Mouse (Mus musculus) thymus, postnatal 0 days (tissue): ENCODE data around the gene Pon2. TPM values are rescaled to one million over a fixed set of nuclear protein-coding genes. Genes with fewer than 3 reads are reported as not detected.
"Not testable (repeated sequence)": the region's sequence is repeated elsewhere in the genome, so short reads cannot be mapped to it uniquely, and the experiment has no call there.

Experiments used
- DNase-seq: peaks from one replicate; pipeline ENCODE4 v3.0.0-alpha.2; 2015; ENCODE audit warnings: low spot score
- polyA plus RNA-seq: library from polyadenylated mRNA; unstranded; fragments of >200 nt; fragmentation: Nextera tagmentation; extraction: Ambion mirVana; gene quantifications from 2 replicates; pipeline ENCODE4 v1.2.1, GENCODE M21; 2015

Gene Pon2
- 26.6 and 36.8 TPM in 2 replicates for polyA plus RNA-seq

GRCm38 (mm10) chr6:5298092-5298554 lies at the start of gene Pon2:
TSS of gene Pon2 (minus strand) at chr6:5298455.
- DNase-seq = peak; percentile 88

GRCm38 (mm10) chr6:5344255-5344654 lies 46.0 kb upstream of the Pon2 start:
- no peak for DNase-seq

- not testable (repeated sequence) for DNase-seq
Measured at GRCm38 (mm10) chr6:5339283-5339682, 41.0 kb upstream of the Pon2 start.

GRCm38 (mm10) chr6:5338781-5339180 lies 40.5 kb upstream of the Pon2 start:
- not testable (repeated sequence) for DNase-seq

- DNase-seq = not testable (repeated sequence)
Measured at GRCm38 (mm10) chr6:5336016-5336415, 37.8 kb upstream of the Pon2 start.

- DNase-seq = no peak
Measured at GRCm38 (mm10) chr6:5334021-5334420, 35.8 kb upstream of the Pon2 start.

GRCm38 (mm10) chr6:5332560-5333150 lies 34.4 kb upstream of the Pon2 start:
- DNase-seq = no peak

- no peak for DNase-seq
Measured at GRCm38 (mm10) chr6:5325122-5325521, 26.9 kb upstream of the Pon2 start.

- DNase-seq = not testable (repeated sequence)
Measured at GRCm38 (mm10) chr6:5324101-5324500, 25.8 kb upstream of the Pon2 start.

GRCm38 (mm10) chr6:5316630-5317029 lies 18.4 kb upstream of the Pon2 start:
- DNase-seq = no peak

- DNase-seq = no peak
Measured at GRCm38 (mm10) chr6:5315053-5315759, 17.0 kb upstream of the Pon2 start.

- no peak for DNase-seq
Measured at GRCm38 (mm10) chr6:5313951-5314590, 15.8 kb upstream of the Pon2 start.

- no peak for DNase-seq
Measured at GRCm38 (mm10) chr6:5310491-5310890, 12.2 kb upstream of the Pon2 start.

GRCm38 (mm10) chr6:5309595-5310197 lies 11.4 kb upstream of the Pon2 start:
- no peak for DNase-seq

- DNase-seq = no peak
Measured at GRCm38 (mm10) chr6:5305926-5306325, 7.7 kb upstream of the Pon2 start.

GRCm38 (mm10) chr6:5304956-5305355 lies 6.7 kb upstream of the Pon2 start:
- DNase-seq = no peak

GRCm38 (mm10) chr6:5300629-5301028 lies 2.4 kb upstream of the Pon2 start:
- DNase-seq = no peak

- DNase-seq = no peak
Measured at GRCm38 (mm10) chr6:5299561-5299960, 1.3 kb upstream of the Pon2 start.

GRCm38 (mm10) chr6:5297321-5298091 lies 749 bp downstream of the Pon2 start:
- peak; percentile 64 for DNase-seq

GRCm38 (mm10) chr6:5296067-5296466 lies 2.2 kb downstream of the Pon2 start:
- no peak for DNase-seq
